Mouse (Mus musculus) CH12F3 (cell line): ENCODE results near the gene H2-Q7.
"Not testable (repeated sequence)": the region's sequence is repeated elsewhere in the genome, so short reads cannot be mapped to it uniquely, and the experiment has no call there.

Experiments used
- in situ Hi-C: fragments of 300-500 bp; cut with MboI; formaldehyde crosslinking; loops from 2 replicates; pipeline ENCODE4 v1.14.3; 2020; ENCODE audit warnings: low sequenced_read_pairs

Gene H2-Q7

GRCm38 (mm10) chr17:35435577-35435976, 3.4 kb upstream of the H2-Q7 start:
- in situ Hi-C loops, result not testable (repeated sequence)

DNA sequence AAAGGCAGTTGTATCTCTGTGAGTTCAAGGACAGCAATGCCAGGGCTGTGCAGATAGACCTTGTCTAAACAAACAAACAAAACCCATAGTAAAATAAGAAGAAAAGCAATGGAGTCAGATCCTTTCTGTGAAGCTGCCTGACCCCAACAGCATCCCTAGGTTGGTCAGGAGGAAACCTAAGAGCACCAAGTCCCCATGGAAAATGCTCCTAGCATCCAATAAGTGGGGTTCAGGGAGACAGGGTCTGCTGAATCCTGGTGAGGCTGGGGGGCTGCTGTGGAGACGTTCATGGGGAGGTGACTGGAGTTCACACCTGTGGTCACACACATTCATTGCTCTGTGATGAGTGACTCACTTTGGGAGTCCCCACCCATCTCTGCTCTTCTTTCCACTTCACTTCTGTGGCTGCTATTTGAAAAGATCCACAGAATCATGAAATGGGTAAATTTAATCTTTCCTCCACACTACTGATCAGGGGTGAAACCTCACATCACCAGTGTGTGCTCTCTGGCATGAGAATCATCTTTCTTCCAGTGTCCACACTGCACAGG, 1.5 kb upstream of the H2-Q7 start:
- in situ Hi-C loops, result not testable (repeated sequence)

GRCm38 (mm10) chr17:35438395-35438794, 560 bp upstream of the H2-Q7 start:
- in situ Hi-C loops, result not testable (repeated sequence)

- in situ Hi-C loops, result not testable (repeated sequence)
These were observed 366 bp downstream of the H2-Q7 start for GRCm38 (mm10) chr17:35439295-35439747.

DNA sequence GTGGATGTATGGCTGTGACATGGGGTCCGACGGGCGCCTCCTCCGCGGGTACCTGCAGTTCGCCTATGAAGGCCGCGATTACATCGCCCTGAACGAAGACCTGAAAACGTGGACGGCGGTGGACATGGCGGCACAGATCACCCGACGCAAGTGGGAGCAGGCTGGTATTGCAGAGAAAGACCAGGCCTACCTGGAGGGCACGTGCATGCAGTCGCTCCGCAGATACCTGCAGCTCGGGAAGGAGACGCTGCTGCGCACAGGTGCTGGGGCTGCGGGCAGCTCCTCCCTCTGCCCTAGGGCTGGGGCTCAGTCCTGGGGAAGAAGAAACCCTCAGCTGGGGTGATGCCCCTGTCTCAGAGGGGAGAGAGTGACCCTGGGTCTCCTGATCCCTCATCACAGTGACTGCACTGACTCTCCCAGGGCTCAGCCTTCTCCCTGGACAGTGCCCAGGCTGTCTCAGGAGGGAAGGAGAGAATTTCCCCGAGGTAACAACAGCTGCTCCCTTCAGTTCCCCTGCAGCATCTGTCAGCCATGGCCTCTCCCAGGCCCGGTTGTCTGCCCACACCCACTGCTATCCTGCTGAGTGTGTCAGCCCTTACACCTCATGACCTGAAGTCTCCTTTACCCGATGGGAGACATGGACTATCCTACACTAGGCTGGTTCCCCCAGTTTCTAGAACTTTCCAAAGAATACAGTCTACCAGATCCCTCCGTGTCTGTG, 1.1 kb downstream of the H2-Q7 start:
- in situ Hi-C loops, result not testable (repeated sequence)

- in situ Hi-C loops, result not testable (repeated sequence)
These were observed 3.4 kb downstream of the H2-Q7 start for GRCm38 (mm10) chr17:35442376-35442775.

- in situ Hi-C loops, result not testable (repeated sequence)
These were observed 5.6 kb downstream of the H2-Q7 start for GRCm38 (mm10) chr17:35444510-35444909.

GRCm38 (mm10) chr17:35458247-35458646, 19.3 kb downstream of the H2-Q7 start:
- in situ Hi-C loops, result loop anchor here (25.0 kb wide), 1 partner anchor 1471 kb away; no protein-coding TSS in a partner anchor

DNA sequence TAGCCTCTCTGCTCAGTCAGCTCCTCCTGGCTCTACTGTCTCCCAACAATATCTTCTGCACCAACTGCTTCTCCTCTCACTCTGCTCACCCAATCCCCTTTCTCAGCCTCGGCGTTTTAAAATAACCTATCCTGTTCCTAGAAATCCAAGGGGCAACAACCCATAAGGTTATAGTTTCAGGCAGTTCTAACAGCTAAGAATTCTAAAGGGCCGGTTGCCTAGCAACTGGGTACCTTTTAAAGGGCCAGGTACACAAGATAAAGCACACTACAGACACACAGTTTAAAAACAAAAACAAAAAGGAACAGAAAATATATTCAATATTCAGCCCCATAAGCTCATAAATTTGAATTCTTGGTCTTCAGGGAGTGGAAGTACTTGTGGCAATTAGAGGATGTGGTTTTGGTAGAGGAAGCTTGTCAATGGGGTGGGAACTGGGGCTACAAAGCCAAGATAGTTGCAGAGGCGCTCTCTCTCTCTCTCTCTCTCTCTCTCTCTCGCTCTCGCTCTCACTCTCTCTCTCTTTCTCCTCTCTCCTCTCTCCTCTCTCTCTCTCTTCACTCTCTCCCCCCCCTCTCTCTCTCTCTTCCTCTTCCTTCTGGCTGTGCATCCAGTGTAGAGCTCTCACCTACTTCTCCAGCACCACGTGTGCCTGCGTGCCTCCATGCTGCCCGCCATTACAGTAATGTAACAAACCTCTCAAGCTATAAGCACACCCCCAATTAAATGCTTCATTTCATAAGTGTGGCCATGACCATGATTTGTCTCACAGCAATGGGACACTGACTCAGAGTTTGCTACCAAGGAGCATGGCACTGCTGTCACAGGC, 21.8 kb downstream of the H2-Q7 start:
- in situ Hi-C loops, result loop anchor here (25.0 kb wide), 1 partner anchor 1473 kb away; no protein-coding TSS in a partner anchor

- in situ Hi-C loops, result loop anchor here (25.0 kb wide), 1 partner anchor 1478 kb away; no protein-coding TSS in a partner anchor
These were observed 26.7 kb downstream of the H2-Q7 start for GRCm38 (mm10) chr17:35465651-35466050.

DNA sequence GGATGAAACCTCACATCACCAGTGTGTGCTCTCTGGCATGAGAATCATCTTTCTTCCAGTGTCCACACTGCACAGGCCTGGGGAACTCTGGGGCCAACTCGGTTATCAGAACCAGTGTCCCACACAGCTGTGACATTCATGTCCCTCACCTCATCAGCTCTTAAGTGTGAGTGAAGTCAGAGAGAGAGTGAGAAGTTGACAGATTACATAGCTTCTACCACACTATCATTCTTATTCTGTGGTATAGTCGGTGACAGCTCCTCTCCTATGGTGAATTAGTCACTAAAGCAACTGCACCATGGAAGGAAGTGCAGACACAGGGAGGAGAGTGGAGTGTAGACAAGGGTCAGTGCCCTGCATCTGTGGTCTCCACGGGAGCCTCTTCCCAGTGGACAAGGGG, 30.0 kb downstream of the H2-Q7 start:
- in situ Hi-C loops, result loop anchor here (25.0 kb wide), 1 partner anchor 1482 kb away; no protein-coding TSS in a partner anchor

DNA sequence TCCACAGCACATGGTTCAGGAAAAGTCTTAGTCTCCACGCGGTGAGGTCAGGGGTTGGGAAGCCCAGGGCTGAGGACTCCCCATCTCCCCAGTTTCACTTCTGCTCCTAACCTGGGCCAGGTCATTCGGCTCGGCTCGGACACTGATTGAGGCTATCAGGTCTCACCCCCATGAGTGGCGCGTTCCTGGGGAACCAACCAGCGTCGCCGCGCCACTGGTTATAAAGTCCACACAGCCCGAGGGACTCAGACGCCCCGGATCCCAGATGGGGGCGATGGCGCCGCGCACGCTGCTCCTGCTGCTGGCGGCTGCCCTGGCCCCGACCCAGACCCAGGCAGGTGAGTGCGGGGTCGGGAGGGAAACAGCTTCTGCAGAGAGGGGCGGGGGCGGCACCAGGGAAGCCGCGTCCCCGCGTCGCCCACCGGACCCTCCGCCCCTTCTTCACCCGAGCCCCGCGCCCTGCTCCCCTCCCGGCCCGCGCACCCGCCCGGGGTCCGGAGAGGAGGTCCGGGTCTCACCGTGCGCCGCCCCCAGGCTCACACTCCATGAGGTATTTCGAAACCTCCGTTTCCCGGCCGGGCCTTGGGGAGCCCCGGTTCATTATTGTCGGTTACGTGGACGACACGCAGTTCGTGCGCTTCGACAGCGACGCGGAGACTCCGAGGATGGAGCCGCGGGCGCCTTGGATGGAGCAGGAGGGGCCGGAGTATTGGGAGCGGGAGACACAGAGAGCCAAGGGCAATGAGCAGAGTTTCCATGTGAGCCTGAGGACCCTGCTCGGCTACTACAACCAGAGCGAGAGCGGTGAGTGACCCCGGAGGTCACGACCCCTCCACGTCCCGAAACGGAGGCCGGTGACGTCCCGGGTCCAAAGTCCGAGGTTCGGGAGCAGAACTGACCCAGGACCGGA, 31.1 kb downstream of the H2-Q7 start, which contains the start of gene H2-Q10:
H2-Q10 (plus strand) TSS at position 248 of the 910 bp plus-strand sequence.
- in situ Hi-C loops, result loop anchor here (25.0 kb wide), 1 partner anchor 1483 kb away; no protein-coding TSS in a partner anchor

GRCm38 (mm10) chr17:35484066-35484465, 45.1 kb downstream of the H2-Q7 start:
- in situ Hi-C loops, result no loop called here

DNA sequence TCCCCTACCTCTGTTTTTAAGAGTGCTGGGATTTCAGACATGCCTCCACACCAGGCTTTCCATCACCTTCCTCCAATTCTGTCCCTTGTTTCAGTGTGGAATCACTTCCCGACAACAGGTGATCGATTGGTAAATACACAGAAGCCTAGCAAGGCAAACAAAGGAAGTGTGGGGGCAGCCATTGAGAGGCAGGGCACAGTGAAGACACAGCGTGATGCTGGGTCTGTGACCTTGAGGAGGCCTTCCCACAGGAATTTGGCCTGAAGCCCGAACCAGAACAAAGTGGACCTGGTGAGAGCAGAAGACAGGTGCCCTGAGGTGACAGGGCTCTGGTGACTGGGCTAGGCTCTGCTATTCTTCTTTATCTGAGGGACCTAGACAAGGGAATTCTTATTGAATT, 46.7 kb downstream of the H2-Q7 start:
- in situ Hi-C loops, result no loop called here

- in situ Hi-C loops, result no loop called here
These were observed 47.8 kb downstream of the H2-Q7 start for GRCm38 (mm10) chr17:35486726-35487125.

- in situ Hi-C loops, result no loop called here
These were observed 49.1 kb downstream of the H2-Q7 start for GRCm38 (mm10) chr17:35488041-35488440.

- in situ Hi-C loops, result no loop called here
These were observed 51.4 kb downstream of the H2-Q7 start for GRCm38 (mm10) chr17:35490320-35490719.
